Mouse (Mus musculus): ENCODE results near the gene Tfr2. TPM values are rescaled to one million over a fixed set of nuclear protein-coding genes. Genes with fewer than 3 reads are reported as not detected.
A peak's percentile ranks its signal among the peaks of the same experiment; 100 is the strongest.

Tfr2 gene
- polyA plus RNA-seq, 1 experiment from 2014 or later, result 0.91 TPM

- DNase-seq (ENCODE audit: low spot score) (no peak), ATAC-seq (replicated peaks; ENCODE audit: insufficient number of reproducible peaks, low FRiP score, low TSS enrichment, low read depth) (no peak)
- no peak overlapping the region for H3K4me3 ChIP-seq (ENCODE audit: low read depth, low read length)
- peaks cover 13% of the 10 kb centered on the region for H3K4me1 ChIP-seq (ENCODE audit: control insufficient read depth, insufficient read depth, low read length)
- H3K9me3 ChIP-seq (replicated peaks; ENCODE audit: control insufficient read depth, low read length), result no peaks in the 10 kb centered on the region
- 0 out of 2 replicates have a peak overlapping the region, but pooled peaks have one; percentile 16 for H3K27ac ChIP-seq (replicated peaks; ENCODE audit: low read depth, low read length)
- WGBS, result 62% methylated on average over 4 of the region's 4 CpGs
- H3K27me3 ChIP-seq (ENCODE audit: control insufficient read depth, insufficient read depth, low read length), result no peaks in the 10 kb centered on the region
- H3K36me3 ChIP-seq (replicated peaks; ENCODE audit: control insufficient read depth, insufficient read depth, low read depth, low read length), result peaks cover 4% of the 10 kb centered on the region
- no peak overlapping the region for H3K9ac ChIP-seq (replicated peaks; ENCODE audit: low read length)
- no peak overlapping the region for H3K4me2 ChIP-seq (ENCODE audit: low read depth, low read length)
Observed at GRCm38 (mm10) chr5:137631591-137631990, 62.0 kb downstream of the Tfr2 start.

GRCm38 (mm10) chr5:137633397-137634084, 63.9 kb downstream of the Tfr2 start:
- DNase-seq (ENCODE audit: low spot score) (no peak), ATAC-seq (replicated peaks; ENCODE audit: insufficient number of reproducible peaks, low FRiP score, low TSS enrichment, low read depth) (no peak)
- Histone ChIP-seq H3K4me3 (ENCODE audit: low read depth, low read length) (no peak overlapping the region), H3K27me3 (ENCODE audit: control insufficient read depth, insufficient read depth, low read length) (no peaks in the 10 kb centered on the region), H3K27ac (replicated peaks; ENCODE audit: low read depth, low read length) (no peak overlapping the region; the same call in 1 of the 2 replicates), H3K4me2 (ENCODE audit: low read depth, low read length) (no peak overlapping the region), H3K9ac (replicated peaks; ENCODE audit: low read length) (no peak overlapping the region), H3K9me3 (replicated peaks; ENCODE audit: control insufficient read depth, low read length) (no peaks in the 10 kb centered on the region), H3K36me3 (replicated peaks; ENCODE audit: control insufficient read depth, insufficient read depth, low read depth, low read length) (peaks cover 11% of the 10 kb centered on the region), H3K4me1 (ENCODE audit: control insufficient read depth, insufficient read depth, low read length) (peaks cover 13% of the 10 kb centered on the region)
- WGBS, result 79% methylated on average over 12 of the region's 12 CpGs

Small RNA genes within 50 kb of the gene (microRNA-seq; reads per million reads assigned to microRNA genes)
- gene Mir6418 (ENCODE audit: borderline number of aligned reads), result not detected

Other genes starting within 250 kb of the Tfr2 start
- gene Slc12a9, start 236.2 kb upstream of the Tfr2 start, polyA plus RNA-seq (2014; fragmentation: Nextera tagmentation; extraction: Ambion mirVana), result 3.0 and 4.2 TPM in 2 replicates
- gene Ephb4, start 219.7 kb upstream of the Tfr2 start, polyA plus RNA-seq (2014; fragmentation: Nextera tagmentation; extraction: Ambion mirVana), result 46.4 and 52.3 TPM in 2 replicates
- 0.04 and 0.06 TPM in 2 replicates for gene Zan, start 92.8 kb upstream of the Tfr2 start, polyA plus RNA-seq (2014; fragmentation: Nextera tagmentation; extraction: Ambion mirVana)
- 54.0 and 55.9 TPM in 2 replicates for gene Pop7, start 67.3 kb upstream of the Tfr2 start, polyA plus RNA-seq (2014; fragmentation: Nextera tagmentation; extraction: Ambion mirVana)
- gene Gigyf1, start 51.3 kb upstream of the Tfr2 start, polyA plus RNA-seq (2014; fragmentation: Nextera tagmentation; extraction: Ambion mirVana), result 8.5 and 8.7 TPM in 2 replicates
- gene Epo, start 36.6 kb upstream of the Tfr2 start, polyA plus RNA-seq (2014; fragmentation: Nextera tagmentation; extraction: Ambion mirVana), result 0.63 and 0.95 TPM in 2 replicates
- 352 and 367 TPM in 2 replicates for gene Gnb2, start 36.3 kb upstream of the Tfr2 start, polyA plus RNA-seq (2014; fragmentation: Nextera tagmentation; extraction: Ambion mirVana)
- 6.5 and 9.3 TPM in 2 replicates for gene Actl6b, start 16.3 kb upstream of the Tfr2 start, polyA plus RNA-seq (2014; fragmentation: Nextera tagmentation; extraction: Ambion mirVana)
- gene Mospd3, start 31.2 kb downstream of the Tfr2 start, polyA plus RNA-seq (2014; fragmentation: Nextera tagmentation; extraction: Ambion mirVana), result 17.4 and 19.4 TPM in 2 replicates
- gene Pcolce, start 43.9 kb downstream of the Tfr2 start, polyA plus RNA-seq (2014; fragmentation: Nextera tagmentation; extraction: Ambion mirVana), result 133 and 142 TPM in 2 replicates
- gene Fbxo24, start 59.2 kb downstream of the Tfr2 start, polyA plus RNA-seq (2014; fragmentation: Nextera tagmentation; extraction: Ambion mirVana), result 0.13 TPM in 1 of 2 replicates, not detected in the other
- 28.4 and 30.0 TPM in 2 replicates for gene Lrch4, start 59.3 kb downstream of the Tfr2 start, polyA plus RNA-seq (2014; fragmentation: Nextera tagmentation; extraction: Ambion mirVana)
- gene Gm20605, start 59.3 kb downstream of the Tfr2 start, polyA plus RNA-seq (2014; fragmentation: Nextera tagmentation; extraction: Ambion mirVana), result 3.7 and 4.8 TPM in 2 replicates
- 2.8 and 5.2 TPM in 2 replicates for gene Sap25, start 71.5 kb downstream of the Tfr2 start, polyA plus RNA-seq (2014; fragmentation: Nextera tagmentation; extraction: Ambion mirVana)
- 0.10 and 0.53 TPM in 2 replicates for gene Irs3, start 75.9 kb downstream of the Tfr2 start, polyA plus RNA-seq (2014; fragmentation: Nextera tagmentation; extraction: Ambion mirVana)
- gene Agfg2, start 114.9 kb downstream of the Tfr2 start, polyA plus RNA-seq (2014; fragmentation: Nextera tagmentation; extraction: Ambion mirVana), result 11.8 and 11.9 TPM in 2 replicates
- gene Nyap1, start 171.8 kb downstream of the Tfr2 start, polyA plus RNA-seq (2014; fragmentation: Nextera tagmentation; extraction: Ambion mirVana), result 1.6 and 2.5 TPM in 2 replicates
- gene Tsc22d4, start 175.9 kb downstream of the Tfr2 start, polyA plus RNA-seq (2014; fragmentation: Nextera tagmentation; extraction: Ambion mirVana), result 76.1 and 78.8 TPM in 2 replicates
- gene Ppp1r35, start 209.0 kb downstream of the Tfr2 start, polyA plus RNA-seq (2014; fragmentation: Nextera tagmentation; extraction: Ambion mirVana), result 57.6 and 65.1 TPM in 2 replicates
- gene Mepce, start 217.8 kb downstream of the Tfr2 start, polyA plus RNA-seq (2014; fragmentation: Nextera tagmentation; extraction: Ambion mirVana), result 11.5 and 12.5 TPM in 2 replicates
- gene Zcwpw1, start 218.0 kb downstream of the Tfr2 start, polyA plus RNA-seq (2014; fragmentation: Nextera tagmentation; extraction: Ambion mirVana), result 22.0 and 23.1 TPM in 2 replicates

Data from embryonic facial prominence, embryonic 11.5 days (tissue).